Mouse (Mus musculus): ENCODE results near the gene Rnf167.

Rnf167 gene

GRCm38 (mm10) chr11:70638293-70638692 lies 8.7 kb upstream of the Rnf167 start:
- DNase-seq: no peak

DNA sequence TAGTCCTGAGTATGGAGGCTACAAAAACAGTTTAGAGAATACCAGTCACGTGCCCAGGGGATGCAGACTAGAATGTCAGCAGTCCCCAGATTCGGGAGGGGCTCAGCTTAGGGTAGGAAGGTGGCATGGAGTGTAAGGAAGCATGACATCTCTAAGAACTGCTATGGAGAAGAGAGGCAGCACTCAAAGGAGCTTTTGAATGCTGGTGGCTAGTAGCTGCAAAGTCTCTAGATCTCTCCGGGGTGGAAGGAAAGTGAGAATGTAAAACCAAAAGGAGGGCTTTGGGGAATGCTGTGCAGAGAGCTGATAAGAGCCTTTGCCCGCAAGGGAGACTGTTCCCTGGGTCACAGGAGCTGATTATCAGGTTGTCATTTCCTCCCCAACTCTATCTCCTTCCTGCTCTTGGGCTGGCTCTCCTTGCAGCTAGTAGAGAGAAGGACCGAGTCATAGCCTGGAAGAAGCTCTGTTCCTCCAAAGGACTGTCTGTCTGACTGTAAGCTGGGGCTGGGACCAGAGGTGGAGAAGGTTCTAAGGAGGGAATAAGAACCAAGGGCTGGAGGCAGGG lies 8.2 kb upstream of the Rnf167 start, which contains the start of gene Gp1ba:
TSS of gene Gp1ba (plus strand) at position 409 of the 565 bp plus-strand sequence.
- no peak for DNase-seq

GRCm38 (mm10) chr11:70639976-70640375 lies 7.1 kb upstream of the Rnf167 start:
- no peak for DNase-seq

DNA sequence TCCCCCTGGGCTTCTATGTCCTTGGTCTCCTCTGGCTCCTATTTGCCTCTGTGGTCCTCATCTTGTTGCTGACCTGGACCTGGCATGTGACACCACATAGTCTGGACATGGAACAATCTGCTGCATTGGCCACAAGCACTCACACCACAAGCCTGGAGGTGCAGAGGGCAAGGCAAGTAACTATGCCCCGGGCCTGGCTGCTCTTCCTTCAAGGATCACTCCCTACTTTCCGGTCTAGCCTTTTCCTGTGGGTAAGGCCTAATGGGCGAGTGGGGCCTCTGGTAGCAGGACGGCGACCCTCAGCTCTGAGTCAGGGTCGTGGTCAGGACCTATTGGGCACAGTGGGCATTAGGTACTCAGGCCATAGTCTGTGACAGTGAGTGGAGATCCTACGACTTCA lies 5.8 kb upstream of the Rnf167 start:
- DNase-seq: no peak

DNA sequence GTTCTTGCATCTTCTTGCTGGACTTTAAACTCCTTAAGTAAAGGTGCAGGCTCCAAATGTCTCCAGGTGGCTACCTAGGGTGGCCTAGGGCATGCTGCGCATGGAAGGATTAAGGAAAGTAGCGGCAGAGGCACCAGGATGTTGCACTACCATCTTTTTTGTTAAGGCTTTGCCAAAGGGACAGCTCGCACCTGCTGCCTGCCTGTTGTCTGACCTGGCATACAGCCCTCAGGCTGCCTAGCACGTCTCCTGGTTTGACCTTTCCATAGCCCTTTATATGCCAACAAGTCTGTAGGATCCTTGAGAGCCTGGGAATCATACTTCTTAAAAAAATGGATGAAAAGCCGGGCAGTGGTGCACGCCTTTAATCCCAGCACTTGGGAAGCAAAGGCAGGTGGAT lies 4.0 kb upstream of the Rnf167 start:
- DNase-seq: no peak

DNA sequence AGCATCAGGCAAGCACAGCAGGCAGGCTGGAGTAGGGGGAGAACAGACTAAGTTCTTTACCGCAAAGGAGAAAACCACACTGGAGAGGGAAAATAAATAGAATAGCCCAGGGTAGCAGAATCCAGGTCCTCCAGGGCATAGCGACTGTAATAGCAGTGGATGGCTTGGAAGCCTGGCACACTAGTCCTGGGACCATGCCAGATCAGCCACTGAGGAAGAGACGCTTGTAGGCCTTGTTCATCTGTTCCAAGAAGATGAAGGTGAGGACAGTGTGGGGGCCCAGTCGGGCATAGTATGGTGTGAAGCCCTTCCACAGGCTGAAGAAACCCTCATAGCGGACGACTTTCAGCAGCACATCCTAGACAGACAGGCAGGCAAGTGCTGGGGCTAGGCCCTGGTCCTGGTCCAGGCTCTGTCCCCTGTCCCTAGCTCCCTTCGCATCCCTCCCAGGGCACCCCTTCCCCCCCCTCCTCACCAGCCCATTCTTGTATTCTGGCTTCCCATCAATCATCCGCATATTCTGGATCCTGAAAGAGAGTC lies 2.4 kb upstream of the Rnf167 start:
- no peak for DNase-seq

DNA sequence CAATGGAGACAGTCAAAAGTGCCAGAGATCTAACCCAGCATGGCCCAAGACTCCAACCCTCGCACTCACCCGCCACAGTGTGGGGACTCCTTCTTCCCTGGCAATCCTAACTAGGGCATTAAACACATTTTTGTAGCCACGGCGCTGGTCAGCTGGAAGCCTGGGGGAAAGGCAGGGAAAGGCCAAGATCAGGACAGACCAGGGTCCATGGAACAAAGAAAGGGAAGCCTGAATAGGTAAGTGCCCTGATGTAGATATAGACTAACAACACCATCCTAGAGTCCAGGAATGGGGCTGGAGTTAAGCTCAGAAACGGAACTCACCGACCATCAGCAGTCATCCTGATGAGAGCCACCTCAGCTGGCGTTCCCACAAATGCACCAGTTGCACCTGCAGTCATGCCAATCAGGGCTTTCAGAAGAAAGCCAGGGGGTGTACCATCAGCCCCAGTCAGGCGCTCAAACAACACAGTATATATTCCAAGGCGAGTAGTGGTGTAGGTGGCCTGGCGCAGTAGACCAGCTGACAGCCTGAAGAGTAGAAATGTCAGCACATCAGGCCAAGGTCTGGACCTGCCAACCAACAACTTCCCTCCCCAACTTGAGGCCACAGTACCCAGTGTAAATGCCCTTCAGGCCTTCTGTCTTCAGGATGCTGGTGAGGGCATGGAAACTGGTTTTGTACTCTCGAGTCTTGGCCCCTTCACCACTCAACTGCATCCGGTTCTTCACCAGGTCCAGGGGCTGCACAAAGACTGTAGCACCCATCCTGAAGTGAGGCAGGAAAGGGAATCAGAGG lies 1.4 kb upstream of the Rnf167 start:
- DNase-seq: no peak

DNA sequence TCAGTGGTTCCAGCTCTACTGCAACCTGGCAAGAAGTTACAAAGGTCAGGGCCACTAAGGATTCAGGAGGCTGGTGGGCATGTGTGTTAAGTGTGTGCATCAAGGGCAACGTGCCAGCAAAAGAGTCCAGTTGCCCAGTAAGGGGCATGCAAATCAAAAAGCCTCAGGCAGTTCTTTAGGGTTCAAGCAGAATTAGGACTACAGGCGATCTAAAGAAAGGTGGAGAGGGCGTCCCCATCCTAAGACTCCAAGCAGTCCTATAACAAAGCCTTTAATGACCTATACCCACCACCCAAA lies 828 bp upstream of the Rnf167 start:
- no peak for DNase-seq

DNA sequence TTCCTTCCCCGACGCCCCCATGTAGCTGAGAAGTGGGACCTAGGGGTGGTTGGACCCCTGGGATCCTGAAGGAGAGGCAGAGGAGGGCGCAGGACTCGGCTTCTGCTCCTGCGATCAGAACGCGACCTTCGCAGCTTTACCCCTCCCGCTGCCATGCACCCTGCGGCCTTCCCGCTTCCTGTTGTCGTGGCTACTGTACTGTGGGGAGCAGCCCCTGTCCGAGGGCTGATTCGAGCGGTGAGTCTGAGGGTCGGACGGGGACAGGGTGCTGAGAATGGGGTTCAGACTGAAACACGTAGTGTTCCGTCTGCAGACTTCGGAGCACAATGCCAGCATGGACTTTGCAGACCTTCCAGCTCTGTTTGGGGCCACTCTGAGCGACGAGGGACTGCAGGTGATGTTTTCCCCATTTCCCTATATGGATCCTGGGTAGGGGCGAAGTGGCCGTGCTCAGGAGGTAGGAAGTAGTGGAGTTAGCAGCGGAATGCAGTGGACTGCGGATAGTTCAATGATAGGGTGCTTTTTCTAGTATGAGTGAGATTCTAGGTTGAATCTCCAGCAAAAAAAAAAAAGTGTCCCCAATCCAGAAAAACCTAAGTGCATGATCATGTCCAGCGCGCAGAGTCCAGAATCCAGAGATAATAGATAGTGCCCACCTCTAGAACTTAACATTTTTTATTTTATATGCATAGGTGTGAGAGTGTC lies 833 bp downstream of the Rnf167 start:
- DNase-seq: no peak

DNA sequence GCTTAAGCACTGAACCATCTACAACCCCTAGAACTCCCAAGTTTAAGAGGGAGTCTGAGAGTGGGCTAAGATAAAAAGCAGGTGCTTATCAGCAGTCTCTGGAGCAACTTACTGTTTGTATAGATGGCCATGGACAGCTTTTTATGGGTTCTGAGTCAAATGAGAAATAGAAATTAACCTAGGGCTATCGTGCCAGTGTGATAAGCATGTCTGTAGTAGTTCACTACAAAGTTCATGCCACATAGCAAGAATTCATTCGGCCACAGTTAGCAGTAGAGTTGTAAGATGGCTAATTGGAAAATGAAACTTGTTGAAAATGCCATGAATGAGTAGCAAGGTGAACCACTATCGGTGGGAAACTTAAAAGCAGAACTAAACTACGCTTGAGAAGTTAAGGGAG lies 1.5 kb downstream of the Rnf167 start:
- no peak for DNase-seq

DNA sequence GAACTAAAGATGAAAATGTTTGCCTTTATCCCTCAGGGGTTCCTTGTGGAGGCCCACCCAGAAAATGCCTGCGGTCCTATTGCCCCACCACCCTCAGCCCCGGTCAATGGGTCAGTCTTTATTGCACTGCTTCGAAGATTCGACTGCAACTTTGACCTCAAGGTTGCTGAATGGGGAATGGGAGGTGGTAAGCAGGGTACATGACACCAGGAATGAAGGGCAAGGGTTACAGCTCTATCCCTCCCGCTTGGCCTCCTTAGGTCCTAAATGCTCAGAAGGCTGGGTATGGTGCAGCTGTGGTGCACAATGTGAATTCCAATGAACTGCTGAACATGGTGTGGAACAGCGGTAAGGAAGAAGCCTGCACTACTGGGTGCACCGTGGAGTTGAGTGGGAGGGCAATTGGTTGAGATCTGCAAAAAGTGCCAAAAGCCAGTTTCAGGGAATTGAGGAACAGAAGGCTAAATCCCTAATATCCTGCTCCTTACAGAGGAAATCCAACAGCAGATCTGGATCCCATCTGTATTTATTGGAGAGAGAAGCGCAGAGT lies 2.2 kb downstream of the Rnf167 start:
- no peak for DNase-seq

DNA sequence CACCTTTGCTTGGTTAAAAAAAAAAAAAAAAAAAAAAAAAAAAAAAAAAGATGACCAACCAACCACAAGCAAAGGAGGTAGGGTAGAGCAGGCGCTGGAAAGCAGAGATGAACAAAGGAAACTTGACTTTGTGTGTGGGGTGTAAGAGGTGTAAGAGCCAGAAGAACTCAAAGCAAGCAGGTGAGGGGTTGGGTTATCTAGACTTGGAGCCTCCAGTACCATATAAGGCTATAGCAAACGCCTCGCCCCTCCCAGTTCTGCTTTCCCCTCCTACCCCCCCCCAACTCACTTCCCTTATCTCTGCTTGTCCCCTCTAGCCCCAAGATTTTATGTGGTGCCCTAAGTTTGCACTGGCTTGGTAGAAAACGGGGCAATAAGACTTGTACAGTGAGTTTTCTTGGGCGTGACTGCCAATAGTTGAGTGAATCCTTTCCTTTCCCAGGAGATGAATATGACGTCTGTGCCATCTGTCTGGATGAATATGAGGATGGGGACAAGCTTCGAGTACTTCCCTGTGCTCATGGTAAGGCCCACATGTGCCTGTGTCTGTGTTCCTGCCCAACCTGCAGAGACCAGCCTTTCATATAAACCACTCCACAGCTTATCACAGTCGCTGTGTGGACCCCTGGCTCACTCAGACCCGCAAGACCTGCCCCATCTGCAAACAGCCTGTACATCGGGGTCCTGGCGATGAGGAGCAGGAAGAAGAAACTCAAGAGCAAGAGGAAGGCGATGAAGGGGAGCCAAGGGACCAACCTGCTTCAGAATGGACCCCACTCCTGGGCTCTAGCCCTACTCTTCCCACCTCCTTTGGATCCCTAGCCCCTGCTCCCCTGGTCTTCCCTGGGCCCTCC lies 3.5 kb downstream of the Rnf167 start:
- DNase-seq: peak; percentile 16

- DNase-seq: peak; percentile 2
Measured at GRCm38 (mm10) chr11:70651391-70651790, 4.4 kb downstream of the Rnf167 start.

- DNase-seq: peak; percentile 14
Measured at GRCm38 (mm10) chr11:70652029-70652883, 5.2 kb downstream of the Rnf167 start.

GRCm38 (mm10) chr11:70652884-70653344 lies 5.9 kb downstream of the Rnf167 start:
- no peak for DNase-seq

DNA sequence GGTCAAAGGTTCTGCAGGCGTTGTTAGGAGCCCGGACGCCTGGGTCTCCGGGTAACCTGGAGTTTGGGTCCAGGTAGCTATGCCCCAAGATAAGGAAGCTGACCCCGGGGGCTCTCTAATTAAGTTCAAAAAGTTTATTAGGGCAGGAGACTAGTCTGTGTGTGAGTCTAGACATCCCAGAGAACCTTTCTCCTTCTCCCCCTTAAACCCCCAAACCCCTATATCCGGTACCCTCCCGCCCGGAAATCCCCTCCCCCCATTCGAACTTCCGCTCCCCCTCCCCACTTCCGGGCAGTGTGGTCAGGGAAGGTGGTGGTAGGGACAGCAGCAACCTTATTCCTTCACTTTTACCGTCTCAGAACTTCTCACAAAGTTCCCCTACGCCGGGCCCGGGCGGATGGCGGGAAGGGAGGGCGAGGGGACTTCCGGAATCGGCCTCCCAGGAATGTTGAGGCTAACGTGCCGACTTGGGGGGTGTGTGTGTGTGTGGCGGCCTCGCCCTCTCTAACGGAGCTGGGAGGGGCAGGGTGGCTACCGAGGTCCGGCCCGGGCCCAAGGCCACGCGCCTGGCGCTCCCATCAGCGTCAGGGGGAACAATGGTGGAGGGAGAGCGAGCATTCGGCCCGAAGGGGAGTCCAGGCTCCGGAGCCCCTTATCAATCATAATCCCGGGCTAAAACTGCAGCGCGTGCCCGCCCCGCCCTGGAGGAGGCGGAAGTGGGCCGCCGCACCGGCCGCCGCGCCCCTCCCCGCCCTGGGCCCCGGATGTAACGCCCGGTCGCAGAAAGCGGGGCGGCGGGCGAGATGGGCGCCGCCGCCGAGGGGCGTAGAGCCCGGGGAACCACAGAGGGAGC lies 6.5 kb downstream of the Rnf167 start:
- DNase-seq: peak; percentile 44

- DNase-seq: peak; percentile 77
Measured at GRCm38 (mm10) chr11:70654198-70654922, 7.3 kb downstream of the Rnf167 start, which contains the start of gene Pfn1. Pfn1 (minus strand) TSS chr11:70654644.

DNA sequence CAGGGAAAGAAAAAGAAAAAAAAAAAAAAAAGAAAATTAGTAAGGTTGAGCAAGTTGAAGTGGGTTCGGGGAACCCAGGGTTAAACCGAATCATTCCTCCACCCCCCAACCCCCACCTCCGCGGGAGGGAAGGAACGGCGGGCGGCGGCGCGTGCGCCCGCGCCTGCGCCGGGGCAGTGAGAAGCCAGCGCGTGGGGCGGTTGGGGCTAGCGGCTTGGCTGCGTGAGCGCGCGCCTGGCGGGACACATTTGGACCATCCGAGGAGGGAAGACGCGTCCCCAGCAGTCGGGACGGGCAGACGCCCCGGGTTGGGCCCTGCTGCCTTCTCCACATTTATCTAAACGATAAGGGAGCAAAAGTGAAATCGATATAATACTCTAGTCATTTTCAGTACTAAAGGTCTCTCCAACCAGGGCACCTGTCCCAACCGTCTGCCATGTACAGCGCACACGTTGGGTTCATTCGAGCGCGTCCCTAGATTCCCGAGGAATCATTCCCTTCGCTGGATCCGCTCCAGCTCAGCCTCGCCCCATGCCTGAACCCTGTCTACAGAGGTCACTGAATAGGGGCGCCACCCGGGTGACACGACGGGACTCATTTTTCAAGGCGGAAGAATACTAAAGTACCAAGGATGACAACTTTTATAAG lies 8.0 kb downstream of the Rnf167 start:
- DNase-seq: peak; percentile 68
